Mouse (Mus musculus): ENCODE measurements around the gene Smg1.

The Smg1 gene

DNA sequence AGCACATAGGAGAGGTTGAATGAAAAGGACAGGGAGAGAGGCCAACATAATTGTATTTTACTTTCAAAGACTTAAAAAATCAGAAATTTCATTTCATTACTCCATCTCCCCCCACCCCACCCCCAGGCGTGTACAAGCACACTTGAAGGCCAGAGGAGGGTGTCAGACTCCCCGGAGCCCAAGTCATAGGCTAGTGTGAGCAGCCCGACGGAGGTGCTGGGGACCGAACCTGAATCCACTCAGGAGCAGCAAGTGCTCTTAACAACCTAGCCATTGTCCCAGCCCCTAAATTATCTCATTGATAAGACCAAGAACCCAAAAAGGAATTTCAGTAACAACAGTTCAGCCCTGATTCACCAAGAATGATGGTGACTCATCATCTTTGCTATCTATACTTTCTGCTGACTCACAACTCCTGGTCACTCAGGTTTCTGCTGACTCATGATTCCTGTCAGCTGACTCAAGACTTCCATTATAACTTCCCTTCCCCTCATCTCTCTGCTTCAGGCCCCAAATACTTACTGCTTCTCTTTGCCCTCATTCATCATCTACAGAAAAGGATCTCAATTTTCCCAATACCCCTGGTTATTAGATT lies 138.9 kb downstream of the Smg1 start:
- no peak for DNase-seq (ENCODE audit: low spot score)

DNA sequence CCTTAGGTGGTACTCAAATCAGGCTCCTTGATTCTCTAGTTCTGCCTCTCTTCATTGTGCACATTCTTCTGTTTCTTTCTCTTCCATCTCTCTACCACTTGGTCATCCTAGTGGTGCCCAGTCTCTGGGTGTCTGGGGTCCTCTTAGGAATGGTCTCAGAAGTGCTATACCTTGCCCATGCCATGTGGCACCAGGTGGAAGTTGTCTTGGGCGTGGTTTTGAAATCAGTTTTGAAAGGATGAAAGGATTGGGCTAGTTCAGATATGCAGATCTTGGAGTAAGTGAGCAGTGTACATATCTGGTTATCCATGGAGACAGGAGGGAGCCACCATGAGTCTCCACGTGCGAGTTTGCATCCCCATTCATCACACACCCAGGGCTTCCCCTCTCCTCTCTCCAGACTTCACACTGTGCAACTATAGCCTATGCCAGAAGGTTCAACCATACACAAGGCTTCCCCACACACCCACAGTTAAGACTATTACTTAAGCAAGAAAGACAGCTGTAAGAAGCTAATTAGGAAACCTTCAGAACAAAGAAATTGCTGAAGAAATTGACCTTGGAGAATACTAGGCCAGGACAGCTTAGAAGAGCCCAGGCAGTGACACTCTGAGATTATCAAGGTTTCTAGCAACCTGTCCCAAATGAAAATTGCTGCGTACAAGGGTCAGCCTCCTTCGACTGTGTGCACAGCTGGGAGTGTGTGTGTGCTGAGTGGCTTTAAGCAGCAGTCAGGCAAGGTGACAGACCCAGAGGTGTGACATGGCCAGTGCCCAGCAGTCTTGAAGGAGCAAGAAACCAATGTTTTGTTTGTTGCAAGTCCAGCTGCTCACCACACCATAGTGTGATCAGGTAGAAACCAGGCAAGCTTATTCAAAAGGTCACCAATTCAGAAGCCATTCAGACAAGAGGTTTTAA lies 139.7 kb downstream of the Smg1 start:
- no peak for DNase-seq (ENCODE audit: low spot score)

DNA sequence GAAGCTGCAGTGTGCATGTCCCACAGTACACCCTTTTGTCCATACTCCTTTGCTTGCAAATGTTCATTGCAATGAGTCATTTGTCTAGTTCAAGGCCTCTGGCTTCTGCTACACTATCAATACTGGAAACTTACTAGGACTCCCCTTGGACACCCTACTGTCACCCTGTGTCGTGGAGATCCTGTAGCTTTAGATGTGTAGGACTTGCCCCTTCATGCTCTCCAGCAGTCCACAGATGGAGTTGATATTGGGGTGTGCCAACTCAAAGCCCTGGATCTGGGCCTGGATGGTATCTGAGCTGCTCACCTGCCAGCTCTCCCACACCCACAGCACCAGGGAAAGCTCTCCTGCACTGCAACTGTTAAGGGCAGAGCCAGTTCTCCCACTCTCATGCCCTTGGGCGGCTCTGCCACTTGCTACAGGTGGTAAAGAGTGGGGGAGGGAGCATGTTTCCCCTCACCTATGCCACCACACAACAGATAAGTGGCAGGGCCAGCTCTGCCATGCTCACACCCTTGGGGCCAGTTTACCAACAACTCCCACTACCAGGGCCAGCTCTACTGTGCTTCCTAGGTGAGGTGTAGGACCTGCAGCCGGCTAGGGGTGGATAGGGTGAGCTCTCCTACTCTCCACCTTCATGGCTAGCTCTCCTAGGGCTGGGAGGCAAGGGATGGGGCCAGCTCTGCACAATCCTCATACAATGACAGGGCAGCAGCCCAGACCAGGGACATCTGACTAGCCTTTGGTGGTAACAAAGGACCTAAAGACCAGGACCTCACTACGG lies 140.6 kb downstream of the Smg1 start:
- DNase-seq (ENCODE audit: low spot score) = no peak

DNA sequence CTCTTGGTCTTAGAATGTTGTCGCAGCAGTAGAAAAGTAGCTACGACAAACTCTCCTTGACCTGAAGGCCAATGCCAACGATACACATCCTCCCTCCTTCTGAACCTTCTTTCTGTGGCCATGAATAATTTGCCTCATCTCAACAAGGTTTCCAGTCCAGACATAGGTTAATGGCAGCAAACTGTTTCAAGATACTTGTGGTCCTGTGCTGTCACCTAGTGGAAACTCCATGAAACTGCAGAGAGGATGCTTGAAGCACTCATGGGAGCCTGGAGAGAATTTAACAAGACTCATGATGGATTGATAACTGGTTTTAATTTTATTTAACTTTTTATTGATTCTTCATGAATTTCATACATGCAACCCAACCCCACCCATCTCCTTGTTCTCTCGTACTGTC lies 141.2 kb downstream of the Smg1 start:
- peak; percentile 47 for DNase-seq (ENCODE audit: low spot score)

DNA sequence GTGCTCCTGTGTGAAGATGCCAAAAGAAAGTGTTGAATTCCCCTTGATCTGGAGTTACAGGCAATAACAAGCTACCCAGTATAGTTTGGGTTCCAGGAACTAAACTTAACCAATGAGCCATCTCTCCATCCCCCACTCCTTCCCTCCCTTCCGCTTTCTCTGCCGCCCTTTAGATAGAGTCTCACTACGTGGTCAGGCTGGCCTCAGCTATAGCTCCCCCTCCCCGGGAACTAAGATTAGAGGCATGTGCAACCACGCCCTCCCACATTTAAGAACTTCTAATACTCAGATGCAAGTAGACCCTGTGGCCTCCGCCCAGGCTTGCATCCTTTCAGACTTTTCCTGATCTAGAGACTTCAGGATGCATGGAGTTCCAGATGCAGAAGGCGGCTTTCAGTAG lies 145.9 kb downstream of the Smg1 start:
- no peak for DNase-seq (ENCODE audit: low spot score)
